Mouse (Mus musculus): Measurements from ENCODE around the gene Twistnb. TPM values are rescaled to one million over a fixed set of nuclear protein-coding genes. Genes with fewer than 3 reads are reported as not detected.

Twistnb gene
- polyA plus RNA-seq (2016; fragmentation: Nextera tagmentation; extraction: Ambion mirVana): 60.8 and 75.9 TPM in 2 replicates

GRCm38 (mm10) chr12:33429387-33430160 is at the start of gene Twistnb:
Gene Twistnb (plus strand): TSS chr12:33429635.
- Histone ChIP-seq H3K27ac (replicated peaks) (peak within 1 kb of the TSS; percentile 89), H3K4me3 (peak within 1 kb of the TSS; percentile 97), H3K9me3 (replicated peaks) (no peaks in the 10 kb centered on the region), H3K36me3 (peaks cover 11% of the 10 kb centered on the region), H3K4me1 (peaks cover 11% of the 10 kb centered on the region), H3K27me3 (ENCODE audit: low read depth, poor library complexity, severe bottlenecking) (no peaks in the 10 kb centered on the region; the same call in 1 of the 2 replicates)
- under 1% methylated on average over 65 of the region's 66 CpGs for WGBS
- peak; percentile 96 for DNase-seq (ENCODE audit: low spot score)

GRCm38 (mm10) chr12:33388842-33389241 is 40.6 kb upstream of the Twistnb start:
- no peaks in the 10 kb centered on the region; the same call in 1 of the 2 replicates for H3K27me3 ChIP-seq (ENCODE audit: low read depth, poor library complexity, severe bottlenecking)
- DNase-seq (ENCODE audit: low spot score): peak; percentile 82
- H3K4me1 ChIP-seq: no peaks in the 10 kb centered on the region
- H3K36me3 ChIP-seq: no peaks in the 10 kb centered on the region
- no peaks in the 10 kb centered on the region for H3K9me3 ChIP-seq (replicated peaks)
- H3K4me3 ChIP-seq: no peak overlapping the region
- no peak overlapping the region for H3K27ac ChIP-seq (replicated peaks)
- 9% methylated on average over 5 of the region's 5 CpGs for WGBS

- Histone ChIP-seq H3K36me3 (no peaks in the 10 kb centered on the region), H3K9me3 (replicated peaks) (no peaks in the 10 kb centered on the region), H3K4me3 (no peak overlapping the region), H3K4me1 (peaks cover 12% of the 10 kb centered on the region), H3K27ac (replicated peaks) (no peak overlapping the region), H3K27me3 (ENCODE audit: low read depth, poor library complexity, severe bottlenecking) (no peaks in the 10 kb centered on the region; the same call in 1 of the 2 replicates)
- WGBS: 90% methylated on average over 2 of the region's 2 CpGs
- no peak for DNase-seq (ENCODE audit: low spot score)
Measured at GRCm38 (mm10) chr12:33390844-33391560, 38.4 kb upstream of the Twistnb start.

GRCm38 (mm10) chr12:33394804-33395623 is 34.4 kb upstream of the Twistnb start, which contains the start of gene Efcab10:
Gene Efcab10 (plus strand): TSS chr12:33394854.
- Histone ChIP-seq H3K9me3 (replicated peaks) (no peaks in the 10 kb centered on the region), H3K27me3 (ENCODE audit: low read depth, poor library complexity, severe bottlenecking) (no peaks in the 10 kb centered on the region; the same call in 1 of the 2 replicates), H3K27ac (replicated peaks) (peak within 1 kb of the TSS; percentile 80), H3K4me3 (peak within 1 kb of the TSS; percentile 53), H3K36me3 (no peaks in the 10 kb centered on the region), H3K4me1 (peaks cover 12% of the 10 kb centered on the region)
- 12% methylated on average over 24 of the region's 24 CpGs for WGBS
- DNase-seq (ENCODE audit: low spot score): peak; percentile 58

- Histone ChIP-seq H3K4me1 (peaks cover 11% of the 10 kb centered on the region), H3K27me3 (ENCODE audit: low read depth, poor library complexity, severe bottlenecking) (no peaks in the 10 kb centered on the region), H3K27ac (replicated peaks) (no peak overlapping the region), H3K36me3 (no peaks in the 10 kb centered on the region), H3K4me3 (no peak overlapping the region), H3K9me3 (replicated peaks) (no peaks in the 10 kb centered on the region)
- DNase-seq (ENCODE audit: low spot score): no peak
- 63% methylated on average over 7 of the region's 7 CpGs for WGBS
Measured at GRCm38 (mm10) chr12:33403265-33403693, 26.2 kb upstream of the Twistnb start.

GRCm38 (mm10) chr12:33404996-33405395 is 24.4 kb upstream of the Twistnb start:
- Histone ChIP-seq H3K36me3 (no peaks in the 10 kb centered on the region), H3K4me3 (no peak overlapping the region), H3K9me3 (replicated peaks) (no peaks in the 10 kb centered on the region), H3K4me1 (peaks cover 11% of the 10 kb centered on the region), H3K27me3 (ENCODE audit: low read depth, poor library complexity, severe bottlenecking) (no peaks in the 10 kb centered on the region), H3K27ac (replicated peaks) (no peak overlapping the region)
- DNase-seq (ENCODE audit: low spot score): no peak
- WGBS: 56% methylated on average over 5 of the region's 5 CpGs

- Histone ChIP-seq H3K27me3 (ENCODE audit: low read depth, poor library complexity, severe bottlenecking) (no peaks in the 10 kb centered on the region), H3K36me3 (no peaks in the 10 kb centered on the region), H3K27ac (replicated peaks) (no peak overlapping the region), H3K9me3 (replicated peaks) (no peaks in the 10 kb centered on the region), H3K4me3 (no peak overlapping the region), H3K4me1 (peaks cover 11% of the 10 kb centered on the region)
- no peak for DNase-seq (ENCODE audit: low spot score)
- 41% methylated on average over 6 of the region's 6 CpGs for WGBS
Measured at GRCm38 (mm10) chr12:33405398-33406026, 23.9 kb upstream of the Twistnb start.

- Histone ChIP-seq H3K9me3 (replicated peaks) (no peaks in the 10 kb centered on the region), H3K4me1 (no peaks in the 10 kb centered on the region), H3K27me3 (ENCODE audit: low read depth, poor library complexity, severe bottlenecking) (no peaks in the 10 kb centered on the region), H3K4me3 (no peak overlapping the region), H3K36me3 (no peaks in the 10 kb centered on the region), H3K27ac (replicated peaks) (no peak overlapping the region)
- 60% methylated on average over 6 of the region's 6 CpGs for WGBS
- no peak for DNase-seq (ENCODE audit: low spot score)
Measured at GRCm38 (mm10) chr12:33411580-33412151, 17.8 kb upstream of the Twistnb start.

- no peak overlapping the region for H3K27ac ChIP-seq (replicated peaks)
- 31% methylated on average over 3 of the region's 3 CpGs for WGBS
- H3K9me3 ChIP-seq (replicated peaks): no peaks in the 10 kb centered on the region
- H3K4me1 ChIP-seq: no peaks in the 10 kb centered on the region
- peak; percentile 37 for DNase-seq (ENCODE audit: low spot score)
- no peak overlapping the region for H3K4me3 ChIP-seq
- no peaks in the 10 kb centered on the region; the same call in 1 of the 2 replicates for H3K27me3 ChIP-seq (ENCODE audit: low read depth, poor library complexity, severe bottlenecking)
- no peaks in the 10 kb centered on the region for H3K36me3 ChIP-seq
Measured at GRCm38 (mm10) chr12:33424329-33424728, 5.1 kb upstream of the Twistnb start.

- no peak overlapping the region for H3K27ac ChIP-seq (replicated peaks)
- DNase-seq (ENCODE audit: low spot score): no peak
- no peaks in the 10 kb centered on the region for H3K36me3 ChIP-seq
Measured at GRCm38 (mm10) chr12:33427293-33427692, 2.1 kb upstream of the Twistnb start.

GRCm38 (mm10) chr12:33427726-33428125 is 1.7 kb upstream of the Twistnb start:
- WGBS: 93% methylated on average over 2 of the region's 2 CpGs
- H3K27ac ChIP-seq (replicated peaks): no peak overlapping the region

More at GRCm38 (mm10) chr12:33427293-33427692, 2.1 kb upstream of the Twistnb start:
- no peak overlapping the region for H3K4me3 ChIP-seq
- 39% methylated on average over 3 of the region's 3 CpGs for WGBS
- H3K4me1 ChIP-seq: peaks cover 11% of the 10 kb centered on the region
- H3K27me3 ChIP-seq (ENCODE audit: low read depth, poor library complexity, severe bottlenecking): no peaks in the 10 kb centered on the region; the same call in 1 of the 2 replicates
- H3K9me3 ChIP-seq (replicated peaks): no peaks in the 10 kb centered on the region

More at GRCm38 (mm10) chr12:33427726-33428125, 1.7 kb upstream of the Twistnb start:
- H3K36me3 ChIP-seq: no peaks in the 10 kb centered on the region
- no peak for DNase-seq (ENCODE audit: low spot score)
- H3K4me1 ChIP-seq: peaks cover 11% of the 10 kb centered on the region
- H3K4me3 ChIP-seq: no peak overlapping the region
- H3K27me3 ChIP-seq (ENCODE audit: low read depth, poor library complexity, severe bottlenecking): no peaks in the 10 kb centered on the region; the same call in 1 of the 2 replicates
- H3K9me3 ChIP-seq (replicated peaks): no peaks in the 10 kb centered on the region
